Mouse (Mus musculus): ENCODE measurements around the gene Cers3.

DNA sequence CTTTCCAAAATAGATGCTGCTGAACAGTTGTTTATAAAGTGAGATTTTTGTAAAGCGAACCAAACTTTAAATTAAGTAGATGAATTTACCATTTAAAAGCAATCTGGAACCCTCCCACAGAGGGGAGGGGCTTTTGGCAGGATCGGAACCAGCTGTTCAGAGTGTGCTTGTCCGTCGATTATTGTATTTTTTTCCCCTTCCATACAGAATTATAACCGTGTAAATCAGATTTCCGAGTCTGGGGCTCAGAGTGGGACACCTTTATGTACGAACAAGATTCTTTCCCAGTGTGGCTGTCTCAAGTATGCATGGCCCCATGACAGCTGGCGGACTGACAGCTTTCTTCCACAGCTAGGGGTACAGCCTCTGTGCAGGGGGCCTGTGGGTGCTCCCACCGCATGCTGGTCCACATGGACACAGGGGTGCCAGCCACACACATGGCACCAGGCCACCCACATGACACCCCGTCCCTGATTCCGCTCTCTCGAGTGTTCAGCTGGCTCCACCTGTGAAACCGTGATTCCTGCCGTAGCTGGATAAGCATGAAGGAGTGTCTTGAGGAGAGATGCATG is 128.7 kb downstream of the Cers3 start:
- TF ChIP-seq POLR2A (IDR thresholded peaks at IDR 0.05; ENCODE audit: control insufficient read depth, low read depth, low read length) (no peak), CTCF (IDR thresholded peaks at IDR 0.05; ENCODE audit: control insufficient read depth, insufficient read depth, insufficient replicate concordance, low read depth, low read length) (no peak)

All from testis, adult 2 months (tissue).